Mouse (Mus musculus) lung, postnatal 0 days (tissue): ENCODE results near the gene Lmo3.

ENCODE experiments used
- CTCF ChIP-seq: IDR thresholded peaks from 2 replicates; pipeline ENCODE4 v1.5.1; 2016; ENCODE audit warnings: antibody characterized with exemption, mild to moderate bottlenecking
- EP300 ChIP-seq: IDR thresholded peaks from 2 replicates; pipeline ENCODE4 v1.6.1; 2016; ENCODE audit warnings: antibody characterized with exemption, mild to moderate bottlenecking, control low read depth

- TF ChIP-seq CTCF (no peak), EP300 (no peak)
Observed at GRCm38 (mm10) chr6:138383208-138383607, 198.6 kb downstream of the Lmo3 start.
